Mouse (Mus musculus): ENCODE data around the gene Ccdc181. TPM values are rescaled to one million over a fixed set of nuclear protein-coding genes. Genes with fewer than 3 reads are reported as not detected.
"Not testable (repeated sequence)": the region's sequence is repeated elsewhere in the genome, so short reads cannot be mapped to it uniquely, and the experiment has no call there.

The Ccdc181 gene
- polyA plus RNA-seq (2016; fragmentation: Nextera tagmentation; extraction: Ambion mirVana) = 7.4 and 8.3 TPM in 2 replicates

- WGBS = under 1% methylated on average over 31 of the region's 31 CpGs
- Histone ChIP-seq H3K36me3 (no peaks in the 10 kb centered on the region), H3K4me3 (peak within 1 kb of the TSS; percentile 60), H3K27ac (peak within 1 kb of the TSS; percentile 50; the same call in 1 of the 2 replicates), H3K4me1 (peaks cover 8% of the 10 kb centered on the region), H3K9me3 (no peaks in the 10 kb centered on the region), H3K27me3 (no peaks in the 10 kb centered on the region), H3K9ac (peak within 1 kb of the TSS; percentile 52), H3K4me2 (replicated peaks) (peak within 1 kb of the TSS; percentile 80)
- ATAC-seq (ENCODE audit: insufficient number of reproducible peaks, insufficient read depth, low FRiP score, low TSS enrichment) = peak; percentile 84
Measured at GRCm38 (mm10) chr1:164275455-164275954, at the start of gene Ccdc181. Gene Ccdc181, plus strand, starts transcription at chr1:164275585.

GRCm38 (mm10) chr1:164231937-164232570 lies 43.3 kb upstream of the Ccdc181 start:
- H3K4me2 ChIP-seq (replicated peaks); H3K9me3 ChIP-seq; H3K27me3 ChIP-seq: not testable (repeated sequence)

GRCm38 (mm10) chr1:164233447-164233846 lies 41.9 kb upstream of the Ccdc181 start:
- Histone ChIP-seq H3K4me2 (replicated peaks) (no peak overlapping the region), H3K9ac (no peak overlapping the region), H3K27ac (no peak overlapping the region), H3K4me3 (no peak overlapping the region), H3K27me3 (no peaks in the 10 kb centered on the region), H3K4me1 (no peaks in the 10 kb centered on the region), H3K36me3 (no peaks in the 10 kb centered on the region), H3K9me3 (no peaks in the 10 kb centered on the region)
- ATAC-seq (ENCODE audit: insufficient number of reproducible peaks, insufficient read depth, low FRiP score, low TSS enrichment) = no peak
- 70% methylated on average over 1 of the region's 1 CpGs for WGBS

More at GRCm38 (mm10) chr1:164231937-164232570, 43.3 kb upstream of the Ccdc181 start:
- H3K4me1 ChIP-seq; H3K4me3 ChIP-seq; H3K27ac ChIP-seq; ATAC-seq (ENCODE audit: insufficient number of reproducible peaks, insufficient read depth, low FRiP score, low TSS enrichment); H3K36me3 ChIP-seq; H3K9ac ChIP-seq: not testable (repeated sequence)
- 82% methylated on average over 3 of the region's 4 CpGs for WGBS

- no peak for ATAC-seq (ENCODE audit: insufficient number of reproducible peaks, insufficient read depth, low FRiP score, low TSS enrichment)
- no peak overlapping the region for H3K4me3 ChIP-seq
- H3K27ac ChIP-seq = no peak overlapping the region
- H3K4me1 ChIP-seq = no peaks in the 10 kb centered on the region
- WGBS = 55% methylated on average over 7 of the region's 7 CpGs
- no peaks in the 10 kb centered on the region for H3K9me3 ChIP-seq
- H3K9ac ChIP-seq = no peak overlapping the region
- no peaks in the 10 kb centered on the region for H3K36me3 ChIP-seq
- H3K4me2 ChIP-seq (replicated peaks) = no peak overlapping the region
- H3K27me3 ChIP-seq = no peaks in the 10 kb centered on the region
Measured at GRCm38 (mm10) chr1:164235078-164235477, 40.3 kb upstream of the Ccdc181 start.

DNA sequence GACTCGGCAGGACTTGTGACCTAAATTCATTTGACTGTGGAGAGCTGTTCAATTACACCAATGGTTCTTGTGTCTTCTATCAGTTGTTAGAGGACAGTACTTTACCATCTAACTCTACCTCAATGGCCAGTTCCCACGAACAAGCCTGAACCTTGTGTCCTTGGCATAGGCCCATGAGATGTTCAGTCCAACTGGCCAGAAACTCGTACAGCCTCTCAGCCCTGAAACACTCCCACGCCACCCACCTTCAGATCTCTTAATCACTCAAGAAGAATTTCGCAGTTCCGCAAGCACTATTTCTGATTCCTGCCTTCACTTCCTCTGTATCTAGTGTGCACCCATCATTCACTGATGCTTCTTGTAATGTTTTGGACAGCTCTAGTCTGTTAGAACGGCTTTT lies 39.3 kb upstream of the Ccdc181 start:
- H3K9ac ChIP-seq = no peak overlapping the region
- no peaks in the 10 kb centered on the region for H3K36me3 ChIP-seq
- ATAC-seq (ENCODE audit: insufficient number of reproducible peaks, insufficient read depth, low FRiP score, low TSS enrichment) = no peak
- 68% methylated on average over 7 of the region's 7 CpGs for WGBS
- no peak overlapping the region for H3K4me3 ChIP-seq
- H3K9me3 ChIP-seq = no peaks in the 10 kb centered on the region
- no peak overlapping the region for H3K4me2 ChIP-seq (replicated peaks)
- H3K27me3 ChIP-seq = no peaks in the 10 kb centered on the region
- no peaks in the 10 kb centered on the region for H3K4me1 ChIP-seq
- H3K27ac ChIP-seq = no peak overlapping the region

DNA sequence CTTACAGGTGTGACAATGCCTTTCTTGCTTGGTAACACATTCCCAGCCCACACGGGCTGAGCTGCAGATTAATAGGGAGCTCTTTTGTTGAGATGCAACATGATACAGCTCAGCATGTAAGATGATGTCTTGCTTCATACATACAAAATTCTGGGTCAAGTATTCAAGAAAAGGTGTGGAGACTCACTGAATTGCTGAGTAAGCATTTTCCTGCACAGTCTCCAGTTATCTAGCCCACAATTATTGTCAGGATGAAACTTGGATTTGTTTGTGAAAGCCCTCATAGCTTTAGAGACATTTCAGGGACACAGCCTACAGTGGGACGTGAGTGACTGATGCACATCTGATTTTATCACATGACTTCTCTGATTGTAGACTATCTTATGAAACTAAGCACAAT lies 33.9 kb upstream of the Ccdc181 start:
- 0 out of 2 replicates have a peak, but pooled peaks cover 2% of the 10 kb centered on the region for H3K4me1 ChIP-seq
- no peaks in the 10 kb centered on the region for H3K36me3 ChIP-seq
- WGBS = 71% methylated on average over 2 of the region's 2 CpGs
- ATAC-seq (ENCODE audit: insufficient number of reproducible peaks, insufficient read depth, low FRiP score, low TSS enrichment) = no peak
- H3K9ac ChIP-seq = no peak overlapping the region
- H3K9me3 ChIP-seq = no peaks in the 10 kb centered on the region
- H3K4me3 ChIP-seq = no peak overlapping the region
- H3K27ac ChIP-seq = no peak overlapping the region
- H3K4me2 ChIP-seq (replicated peaks) = no peak overlapping the region
- H3K27me3 ChIP-seq = no peaks in the 10 kb centered on the region

GRCm38 (mm10) chr1:164242809-164243208 lies 32.6 kb upstream of the Ccdc181 start:
- ATAC-seq (ENCODE audit: insufficient number of reproducible peaks, insufficient read depth, low FRiP score, low TSS enrichment) = no peak

DNA sequence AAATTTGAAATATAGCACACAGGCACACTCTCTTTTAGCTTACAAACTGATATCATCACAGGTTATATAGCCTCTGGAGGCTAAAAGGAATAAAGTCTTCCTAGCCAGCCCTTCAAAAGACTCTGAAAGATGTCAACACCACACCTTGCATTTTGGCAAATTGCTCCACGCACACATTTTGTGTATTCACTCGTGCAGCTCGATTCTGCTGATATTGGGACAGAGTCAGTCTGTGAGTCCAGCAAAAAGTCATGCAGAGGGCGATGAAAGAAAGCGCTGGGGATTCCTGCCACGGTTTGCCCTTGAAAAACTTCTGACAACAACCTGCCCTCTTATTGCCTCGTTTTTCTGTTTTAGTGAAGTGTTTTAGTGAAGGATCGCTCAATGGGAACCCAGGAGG lies 27.9 kb upstream of the Ccdc181 start:
- 35% methylated on average over 8 of the region's 8 CpGs for WGBS
- H3K9ac ChIP-seq = 0 out of 2 replicates have a peak overlapping the region, but pooled peaks have one; percentile 24
- H3K36me3 ChIP-seq = no peaks in the 10 kb centered on the region
- H3K9me3 ChIP-seq = no peaks in the 10 kb centered on the region
- H3K4me2 ChIP-seq (replicated peaks) = peak overlapping the region; percentile 58; the same call in 1 of the 2 replicates
- no peak for ATAC-seq (ENCODE audit: insufficient number of reproducible peaks, insufficient read depth, low FRiP score, low TSS enrichment)
- H3K27ac ChIP-seq = no peak overlapping the region
- H3K4me3 ChIP-seq = no peak overlapping the region; the same call in 1 of the 2 replicates
- H3K27me3 ChIP-seq = no peaks in the 10 kb centered on the region
- peaks cover 19% of the 10 kb centered on the region for H3K4me1 ChIP-seq

More at GRCm38 (mm10) chr1:164242809-164243208, 32.6 kb upstream of the Ccdc181 start:
- Histone ChIP-seq H3K27ac (no peak overlapping the region), H3K4me3 (no peak overlapping the region), H3K4me2 (replicated peaks) (no peak overlapping the region), H3K36me3 (no peaks in the 10 kb centered on the region), H3K27me3 (no peaks in the 10 kb centered on the region), H3K9me3 (no peaks in the 10 kb centered on the region), H3K4me1 (0 out of 2 replicates have a peak, but pooled peaks cover 2% of the 10 kb centered on the region), H3K9ac (no peak overlapping the region)
- WGBS = 56% methylated on average over 8 of the region's 8 CpGs

- WGBS = 7% methylated on average over 10 of the region's 10 CpGs
- Histone ChIP-seq H3K27me3 (no peaks in the 10 kb centered on the region), H3K36me3 (no peaks in the 10 kb centered on the region), H3K9ac (peak overlapping the region; percentile 24; the same call in 1 of the 2 replicates), H3K9me3 (no peaks in the 10 kb centered on the region), H3K4me1 (peaks cover 19% of the 10 kb centered on the region), H3K27ac (no peak overlapping the region), H3K4me2 (replicated peaks) (peak overlapping the region; percentile 58), H3K4me3 (peak overlapping the region; percentile 72)
- ATAC-seq (ENCODE audit: insufficient number of reproducible peaks, insufficient read depth, low FRiP score, low TSS enrichment) = no peak
Measured at GRCm38 (mm10) chr1:164247971-164248370, 27.4 kb upstream of the Ccdc181 start.

GRCm38 (mm10) chr1:164248465-164249331 lies 26.7 kb upstream of the Ccdc181 start, which contains the start of gene Slc19a2:
Gene Slc19a2, plus strand, starts transcription at chr1:164249046.
- no peaks in the 10 kb centered on the region for H3K9me3 ChIP-seq
- H3K27ac ChIP-seq = no peak within 1 kb of the TSS
- H3K4me1 ChIP-seq = peaks cover 19% of the 10 kb centered on the region
- H3K27me3 ChIP-seq = no peaks in the 10 kb centered on the region
- ATAC-seq (ENCODE audit: insufficient number of reproducible peaks, insufficient read depth, low FRiP score, low TSS enrichment) = peak; percentile 95
- peak within 1 kb of the TSS; percentile 63 for H3K9ac ChIP-seq
- H3K4me3 ChIP-seq = peak within 1 kb of the TSS; percentile 72
- under 1% methylated on average over 71 of the region's 79 CpGs for WGBS
- H3K4me2 ChIP-seq (replicated peaks) = peak within 1 kb of the TSS; percentile 58
- no peaks in the 10 kb centered on the region for H3K36me3 ChIP-seq

GRCm38 (mm10) chr1:164249332-164249711 lies 26.1 kb upstream of the Ccdc181 start:
- Histone ChIP-seq H3K4me1 (peaks cover 19% of the 10 kb centered on the region), H3K27ac (no peak overlapping the region), H3K9me3 (no peaks in the 10 kb centered on the region), H3K9ac (peak overlapping the region; percentile 63), H3K27me3 (no peaks in the 10 kb centered on the region), H3K4me3 (peak overlapping the region; percentile 72), H3K4me2 (replicated peaks) (peak overlapping the region; percentile 58), H3K36me3 (no peaks in the 10 kb centered on the region)
- under 1% methylated on average over 33 of the region's 33 CpGs for WGBS
- no peak; the same call in none of the 2 replicates for ATAC-seq (ENCODE audit: insufficient number of reproducible peaks, insufficient read depth, low FRiP score, low TSS enrichment)
